Mouse (Mus musculus): ENCODE results near the gene Ssty2.
"Not testable (repeated sequence)": the region's sequence is repeated elsewhere in the genome, so short reads cannot be mapped to it uniquely, and the experiment has no call there.

Gene Ssty2

GRCm38 (mm10) chrY:67047972-67048371 is at the start of gene Ssty2:
TSS of gene Ssty2 (minus strand) at chrY:67048072.
- not testable (repeated sequence) for DNase-seq

Data from lung, postnatal 10 days (tissue).